Mouse (Mus musculus) lung, embryonic 14.5 days (tissue): ENCODE results near the gene Tmem56. TPM values are rescaled to one million over a fixed set of nuclear protein-coding genes. Genes with fewer than 3 reads are reported as not detected.

ENCODE experiments used
- ATAC-seq: fragments of 200-750 bp; cut with Nextera tagmentation; 2 replicates; pipeline ENCODE4 v1.8.0; 2017; ENCODE audit warnings: mild to moderate bottlenecking, moderate TSS enrichment, moderate library complexity; ENCODE audit not compliant: insufficient read depth
- DNase-seq: peaks from one replicate; pipeline ENCODE4 v3.0.0-alpha.2; 2015
- H3K27ac ChIP-seq: fragments of 300-500 bp; sonication (generic); 2 replicates; pipeline ENCODE4 v1.5.1; 2014; ENCODE audit warnings: low read depth, mild to moderate bottlenecking, moderate library complexity
- H3K27me3 ChIP-seq: fragments of 300-500 bp; sonication (generic); 2 replicates; pipeline ENCODE4 v1.6.1; 2014; ENCODE audit warnings: low read length, control low read depth; ENCODE audit not compliant: insufficient read depth
- H3K36me3 ChIP-seq: fragments of 300-500 bp; sonication (generic); 2 replicates; pipeline ENCODE4 v1.6.1; 2014; ENCODE audit warnings: control low read depth; ENCODE audit not compliant: insufficient read depth
- H3K4me1 ChIP-seq: fragments of 300-500 bp; sonication (generic); 2 replicates; pipeline ENCODE4 v1.6.1; 2014; ENCODE audit warnings: antibody characterized with exemption, control low read depth; ENCODE audit not compliant: insufficient read depth
- H3K4me2 ChIP-seq: fragments of 300-500 bp; sonication (generic); 2 replicates; pipeline ENCODE4 v1.6.1; 2014; ENCODE audit warnings: mild to moderate bottlenecking
- H3K4me3 ChIP-seq: fragments of 300-500 bp; sonication (generic); 2 replicates; pipeline ENCODE4 v1.5.1; 2014; ENCODE audit warnings: low read depth, low read length
- H3K9ac ChIP-seq: fragments of 300-500 bp; sonication (generic); 2 replicates; pipeline ENCODE4 v1.6.1; 2014
- H3K9me3 ChIP-seq: fragments of 300-500 bp; sonication (generic); 2 replicates; pipeline ENCODE4 v1.6.1; 2016; ENCODE audit warnings: low read depth, low read length, control low read depth
- CTCF ChIP-seq: IDR thresholded peaks from 2 replicates; pipeline ENCODE4 v1.5.1; 2016; ENCODE audit warnings: antibody characterized with exemption, low read depth
- WGBS: fragments of 180-500 bp; shearing (Covaris S2); extraction: QIAGEN DNeasy Blood & Tissue Kit; methylation state at CpG from one replicate; pipeline ENCODE4 v1.1.7; 2014; 5-methylcytosine and 5-hydroxymethylcytosine counted together
- polyA plus RNA-seq: library from polyadenylated mRNA; unstranded; fragments of >200 nt; fragmentation: Nextera tagmentation; extraction: Ambion mirVana; gene quantifications from 2 replicates; pipeline ENCODE4 v1.2.1, GENCODE M21; 2014

Tmem56 gene
- polyA plus RNA-seq, 1 experiment from 2014 or later = 0.34 TPM

DNA sequence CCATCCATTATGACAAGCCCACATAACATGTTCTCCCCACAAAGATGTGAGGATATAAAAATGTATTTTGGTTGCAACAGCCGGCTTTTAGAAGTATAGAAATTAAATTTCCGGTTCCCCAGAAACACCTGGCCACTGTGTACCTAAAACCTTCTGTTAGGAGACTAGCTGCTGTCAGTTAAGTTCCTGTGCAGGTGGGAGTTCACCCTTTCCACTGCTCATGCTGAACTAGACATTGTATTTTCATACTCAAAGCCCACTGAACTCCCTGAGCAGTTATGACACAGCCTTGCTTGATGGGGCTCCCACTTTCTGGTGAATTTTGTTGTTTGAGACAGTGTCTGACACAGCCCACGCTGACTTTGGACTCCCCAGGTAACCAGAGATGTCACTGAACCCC is 69.4 kb downstream of the Tmem56 start:
- no peak overlapping the region for H3K4me3 ChIP-seq
- H3K9me3 ChIP-seq = no peaks in the 10 kb centered on the region

DNA sequence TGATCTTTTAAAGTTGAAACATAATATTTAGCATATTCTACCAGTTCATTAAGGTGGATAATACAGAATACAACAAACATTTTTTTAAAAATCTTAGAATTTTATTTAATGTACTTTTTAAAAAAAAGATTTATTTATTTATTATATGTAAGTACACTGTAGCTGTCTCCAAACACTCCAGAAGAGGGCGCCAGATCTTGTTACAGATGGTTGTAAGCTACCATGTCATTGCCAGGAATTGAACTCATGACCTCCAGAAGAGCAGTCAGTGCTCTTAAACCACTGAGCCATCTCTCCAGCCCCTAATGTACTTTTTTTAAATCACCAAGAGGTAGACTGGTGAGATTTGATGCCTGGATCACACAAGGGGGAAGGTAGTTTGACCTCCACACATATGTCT is 70.7 kb downstream of the Tmem56 start:
- Histone ChIP-seq H3K9me3 (no peaks in the 10 kb centered on the region), H3K4me1 (no peaks in the 10 kb centered on the region), H3K9ac (no peak overlapping the region), H3K4me2 (no peak overlapping the region), H3K4me3 (no peak overlapping the region), H3K27me3 (no peaks in the 10 kb centered on the region), H3K36me3 (no peaks in the 10 kb centered on the region), H3K27ac (no peak overlapping the region)
- DNase-seq (peak; percentile 13), ATAC-seq (no peak)
- TF ChIP-seq CTCF = no peak
- WGBS = 34% methylated on average over 1 of the region's 1 CpGs

More for the DNA sequence above, 69.4 kb downstream of the Tmem56 start:
- DNase-seq = no peak
- Histone ChIP-seq H3K4me2 (no peak overlapping the region), H3K27me3 (no peaks in the 10 kb centered on the region), H3K4me1 (no peaks in the 10 kb centered on the region), H3K9ac (no peak overlapping the region), H3K36me3 (no peaks in the 10 kb centered on the region), H3K27ac (no peak overlapping the region)
- ATAC-seq = no peak
- WGBS = 70% methylated on average over 3 of the region's 3 CpGs
- no peak for TF ChIP-seq CTCF

DNA sequence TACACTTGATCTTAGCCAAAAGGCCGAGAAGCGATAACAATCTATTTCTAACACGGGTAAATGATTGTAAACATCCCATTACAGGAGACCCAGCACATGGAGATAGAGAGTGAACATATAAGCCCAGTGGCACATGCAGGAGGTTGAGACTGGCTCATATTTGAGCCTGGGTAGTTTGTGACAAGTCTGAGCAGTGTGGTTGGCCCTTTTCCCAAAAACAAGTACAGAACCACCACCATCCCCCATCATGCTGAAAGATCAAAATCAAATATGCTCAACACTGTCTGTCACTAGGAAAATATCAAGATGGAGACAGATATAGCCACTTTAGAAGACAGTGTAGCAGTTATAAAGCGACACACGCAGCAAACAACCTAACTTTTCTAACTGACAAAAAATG is 73.9 kb downstream of the Tmem56 start:
- Histone ChIP-seq H3K9me3 (no peaks in the 10 kb centered on the region), H3K36me3 (no peaks in the 10 kb centered on the region), H3K27ac (no peak overlapping the region), H3K4me2 (no peak overlapping the region), H3K27me3 (no peaks in the 10 kb centered on the region), H3K4me1 (no peaks in the 10 kb centered on the region), H3K9ac (no peak overlapping the region), H3K4me3 (no peak overlapping the region)
- ATAC-seq = no peak
- DNase-seq = no peak
- no peak for TF ChIP-seq CTCF
- 79% methylated on average over 5 of the region's 5 CpGs for WGBS

DNA sequence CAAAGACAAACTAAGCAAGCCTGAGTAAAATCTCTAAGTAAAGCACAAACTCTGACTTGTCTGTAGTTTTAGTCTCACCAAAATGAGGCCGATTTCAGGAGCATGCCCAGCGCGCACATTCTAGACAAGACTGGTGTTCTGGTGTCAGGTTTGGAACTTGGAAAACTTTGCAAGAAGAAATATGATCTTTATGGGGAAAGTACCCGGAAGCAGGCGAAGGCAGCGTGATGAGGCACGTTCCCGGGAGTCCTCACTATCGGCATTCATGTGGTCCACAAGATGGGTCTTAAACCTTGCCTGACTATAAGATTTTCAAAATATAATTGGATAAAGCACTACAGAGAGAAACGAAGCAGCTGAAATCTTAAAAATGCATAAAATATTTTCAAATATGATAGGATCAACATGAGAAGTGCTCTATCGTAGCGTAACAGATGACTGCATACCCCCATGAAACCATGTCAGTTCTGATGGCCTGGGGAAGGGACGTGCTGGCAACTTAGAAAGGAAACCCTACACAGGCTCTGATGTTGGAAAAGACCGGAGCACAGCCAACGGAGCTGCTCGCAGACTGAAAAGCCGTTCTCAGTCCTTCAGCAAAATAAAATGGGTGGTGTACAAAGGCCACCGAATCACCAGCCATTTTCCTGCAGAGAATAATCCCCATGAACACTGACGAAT is 76.6 kb downstream of the Tmem56 start:
- Histone ChIP-seq H3K9ac (no peak overlapping the region), H3K4me3 (no peak overlapping the region), H3K4me2 (no peak overlapping the region), H3K9me3 (no peaks in the 10 kb centered on the region), H3K36me3 (no peaks in the 10 kb centered on the region), H3K27ac (no peak overlapping the region), H3K4me1 (no peaks in the 10 kb centered on the region), H3K27me3 (no peaks in the 10 kb centered on the region)
- DNase-seq (no peak), ATAC-seq (no peak)
- 82% methylated on average over 19 of the region's 19 CpGs for WGBS
- no peak for TF ChIP-seq CTCF

DNA sequence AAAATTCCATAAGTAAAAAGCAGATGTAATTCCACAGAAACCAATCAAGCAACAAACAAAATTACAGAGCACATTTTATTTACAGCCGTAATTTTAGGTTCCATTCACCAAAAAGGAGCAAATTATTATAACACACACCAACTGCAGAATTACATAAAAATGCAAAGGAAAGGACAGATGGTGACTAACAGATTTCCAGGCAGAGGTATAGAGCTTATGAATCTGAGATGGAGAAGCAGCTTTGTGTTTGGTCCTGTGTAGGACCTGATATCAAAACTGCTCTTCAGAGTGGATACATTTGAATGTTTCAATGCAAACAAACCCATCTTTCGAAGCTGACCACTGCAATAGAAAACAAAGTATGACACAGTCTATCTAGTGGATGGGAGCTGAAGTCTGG is 80.3 kb downstream of the Tmem56 start:
- 79% methylated on average over 2 of the region's 2 CpGs for WGBS
- Histone ChIP-seq H3K4me1 (no peaks in the 10 kb centered on the region), H3K27ac (no peak overlapping the region), H3K36me3 (no peaks in the 10 kb centered on the region), H3K9ac (no peak overlapping the region), H3K4me3 (no peak overlapping the region), H3K9me3 (no peaks in the 10 kb centered on the region), H3K27me3 (no peaks in the 10 kb centered on the region), H3K4me2 (no peak overlapping the region)
- TF ChIP-seq CTCF = no peak
- ATAC-seq (no peak), DNase-seq (no peak)

DNA sequence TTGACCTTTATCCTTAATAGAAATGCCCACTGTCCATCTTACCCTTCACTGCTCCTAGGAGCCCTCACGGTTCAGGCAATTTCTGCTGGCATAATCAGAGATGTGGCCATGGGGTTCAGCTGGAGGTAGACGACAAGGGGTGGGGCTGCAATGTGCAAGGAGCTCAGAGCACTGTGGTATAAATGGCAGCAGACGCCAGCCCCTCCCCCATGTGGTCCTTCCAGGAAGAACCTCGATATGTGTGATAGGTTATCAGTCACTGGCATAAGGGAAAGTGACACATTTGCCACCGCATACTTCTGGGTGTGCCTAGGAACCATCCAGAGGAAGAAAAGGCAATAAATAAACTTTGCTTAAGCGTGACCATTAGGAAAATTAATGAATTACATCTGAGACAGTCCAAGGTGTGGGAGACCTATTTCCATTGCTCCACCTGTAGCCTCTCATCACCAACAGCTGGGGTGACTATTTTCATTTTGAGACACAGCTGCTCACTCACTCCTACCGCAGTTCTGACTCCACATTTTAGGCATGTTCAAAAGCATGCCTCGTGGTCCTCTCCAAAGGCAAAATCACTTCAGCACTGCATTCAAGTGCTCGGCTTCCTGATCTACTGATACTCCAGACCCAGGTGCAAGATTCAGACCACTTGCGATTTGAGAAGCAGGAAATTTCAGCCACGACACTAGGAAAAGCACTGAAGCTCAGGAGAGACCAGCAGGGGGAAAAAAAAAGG is 81.7 kb downstream of the Tmem56 start:
- Histone ChIP-seq H3K27ac (no peak overlapping the region), H3K4me2 (no peak overlapping the region), H3K9ac (no peak overlapping the region), H3K9me3 (no peaks in the 10 kb centered on the region), H3K27me3 (no peaks in the 10 kb centered on the region), H3K4me1 (no peaks in the 10 kb centered on the region), H3K4me3 (no peak overlapping the region), H3K36me3 (no peaks in the 10 kb centered on the region)
- ATAC-seq (peak; percentile 65; the same call in 1 of the 2 replicates), DNase-seq (no peak)
- no peak for TF ChIP-seq CTCF
- WGBS = 40% methylated on average over 11 of the region's 11 CpGs

DNA sequence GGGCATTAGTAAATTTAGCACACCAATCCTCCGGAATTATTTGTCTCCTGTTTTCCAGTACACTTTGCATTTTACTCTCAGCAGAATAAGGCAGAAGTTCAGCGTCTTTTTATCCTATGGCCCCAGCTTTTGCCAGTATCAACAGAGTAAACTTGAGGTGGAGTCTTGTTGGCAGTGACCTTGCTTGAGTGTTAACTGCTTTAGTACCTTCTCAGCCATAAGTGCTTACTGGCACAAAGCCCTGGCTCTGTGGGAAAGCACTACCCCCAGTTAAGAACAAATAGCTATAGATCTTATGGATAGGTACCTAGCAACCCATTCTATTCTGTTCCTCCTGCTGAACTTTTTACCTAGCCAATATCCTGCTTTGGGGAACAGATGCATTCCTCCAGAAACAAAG is 93.7 kb downstream of the Tmem56 start:
- no peaks in the 10 kb centered on the region for H3K27me3 ChIP-seq
- H3K4me2 ChIP-seq = no peak overlapping the region
- H3K36me3 ChIP-seq = no peaks in the 10 kb centered on the region
- H3K4me3 ChIP-seq = no peak overlapping the region
- peaks cover 3% of the 10 kb centered on the region; the same call in 1 of the 2 replicates for H3K4me1 ChIP-seq
- whole genome bisulfite sequencing = 76% methylated on average over 2 of the region's 2 CpGs
- H3K9me3 ChIP-seq = no peaks in the 10 kb centered on the region
- ATAC-seq (no peak), DNase-seq (no peak)
- H3K9ac ChIP-seq = no peak overlapping the region
- H3K27ac ChIP-seq = no peak overlapping the region
- no peak for TF ChIP-seq CTCF
